Mouse (Mus musculus) CH12.LX (cell line): Measurements from ENCODE around the gene Ttc25. TPM values are rescaled to one million over a fixed set of nuclear protein-coding genes. Genes with fewer than 3 reads are reported as not detected.

Source experiments
- DNase-seq: peaks from one replicate; pipeline ENCODE4 v3.0.0-alpha.2; 2013; ENCODE audit errors: extremely low read depth
- H3K27ac ChIP-seq: 2 replicates; pipeline ENCODE4 v1.5.1; 2012; ENCODE audit warnings: low read depth, mild to moderate bottlenecking, control low read depth, moderate library complexity; ENCODE audit not compliant: insufficient read depth
- H3K27me3 ChIP-seq: replicated peaks from 2 replicates; pipeline ENCODE3; 2012; ENCODE audit warnings: inconsistent platforms
- H3K36me3 ChIP-seq, 2 experiments: replicated peaks in 1 of 2; 2 replicates each; pipeline versions ENCODE3 to v1.6.1; 2012; ENCODE audit warnings: inconsistent platforms in 1 of 2, low read length in 1 of 2, mild to moderate bottlenecking in 1 of 2, mixed read lengths in 1 of 2, moderate library complexity in 1 of 2; ENCODE audit not compliant: control insufficient read depth in 1 of 2, insufficient read depth in 1 of 2
- H3K4me1 ChIP-seq, 2 experiments: 2 replicates each; pipeline ENCODE4 v1.6.1; 2012; ENCODE audit warnings: inconsistent platforms in 1 of 2, moderate library complexity in 1 of 2; ENCODE audit not compliant: insufficient read depth in 2 of 2, control insufficient read depth in 1 of 2
- H3K4me2 ChIP-seq: 2 replicates; pipeline ENCODE4 v1.6.1; 2012; ENCODE audit warnings: low read depth, mild to moderate bottlenecking, control low read depth; ENCODE audit not compliant: poor library complexity, insufficient read depth, severe bottlenecking
- H3K4me3 ChIP-seq, 3 experiments: fragments of 150-350 bp in 1 of 3; sonication (generic) in 1 of 3; replicated peaks in 1 of 3; 2 replicates each; pipeline versions ENCODE3 to v1.5.1; 2011 to 2012; ENCODE audit warnings: low read depth in 2 of 3, low read length in 2 of 3, mild to moderate bottlenecking in 2 of 3, moderate library complexity in 2 of 3, control low read depth in 1 of 3, improper control_type of control experiment in 1 of 3, inconsistent platforms in 1 of 3, mixed read lengths in 1 of 3; ENCODE audit not compliant: poor library complexity in 1 of 3
- H3K79me2 ChIP-seq: replicated peaks from 2 replicates; pipeline ENCODE4 v1.6.1; 2012; ENCODE audit warnings: mild to moderate bottlenecking, moderate library complexity; ENCODE audit not compliant: control insufficient read depth, poor library complexity, insufficient read depth, severe bottlenecking; ENCODE audit errors: extremely low read depth
- H3K9ac ChIP-seq: 2 replicates; pipeline ENCODE4 v1.6.1; 2012; ENCODE audit warnings: low read depth, mild to moderate bottlenecking, control low read depth, moderate library complexity; ENCODE audit not compliant: insufficient read depth
- H3K9me3 ChIP-seq: replicated peaks from 2 replicates; pipeline ENCODE3; 2012; ENCODE audit warnings: low read length, inconsistent platforms, mixed read lengths
- CHD1 ChIP-seq: IDR thresholded peaks from 2 replicates; pipeline ENCODE4 v1.6.1; 2012; ENCODE audit warnings: low read depth, low read length, improper control_type of control experiment, inconsistent platforms
- CHD2 ChIP-seq: IDR thresholded peaks from 2 replicates; pipeline ENCODE4 v1.6.1; 2011; ENCODE audit warnings: low read length, improper control_type of control experiment
- CTCF ChIP-seq, 2 experiments: IDR thresholded peaks in 1 of 2; conservative IDR thresholded peaks in 1 of 2; 2 replicates each; pipeline ENCODE4 v1.5.1; 2011 to 2012; ENCODE audit warnings: low read depth in 2 of 2, low read length in 2 of 2, improper control_type of control experiment in 1 of 2, inconsistent platforms in 1 of 2, mild to moderate bottlenecking in 1 of 2, moderate library complexity in 1 of 2
- EP300 ChIP-seq: IDR thresholded peaks from 2 replicates; pipeline ENCODE4 v1.6.1; 2011; ENCODE audit warnings: low read length, improper control_type of control experiment
- IRF4 ChIP-seq: IDR thresholded peaks from 2 replicates; pipeline ENCODE4 v1.6.1; 2014; ENCODE audit warnings: low read depth, mild to moderate bottlenecking, inconsistent platforms, low read length, improper control_type of control experiment
- MAX ChIP-seq: IDR thresholded peaks from 2 replicates; pipeline ENCODE4 v1.6.1; 2011; ENCODE audit warnings: low read length, improper control_type of control experiment
- MXI1 ChIP-seq: IDR thresholded peaks from 2 replicates; pipeline ENCODE4 v1.6.1; 2011; ENCODE audit warnings: mild to moderate bottlenecking, low read depth, low read length, improper control_type of control experiment
- MYC ChIP-seq: IDR thresholded peaks from 2 replicates; pipeline ENCODE4 v1.6.1; 2011; ENCODE audit warnings: low read depth, mild to moderate bottlenecking, improper control_type of control experiment, low read length
- NRF1 ChIP-seq: IDR thresholded peaks from 2 replicates; pipeline ENCODE4 v1.6.1; 2014; ENCODE audit warnings: low read depth, mild to moderate bottlenecking, inconsistent platforms, low read length, improper control_type of control experiment, moderate library complexity
- PAX5 ChIP-seq: IDR thresholded peaks from 2 replicates; pipeline ENCODE4 v1.6.1; 2012; ENCODE audit warnings: low read length, inconsistent platforms, mixed read lengths
- POLR2A ChIP-seq: IDR thresholded peaks from 2 replicates; pipeline ENCODE4 v1.6.1; 2011; ENCODE audit warnings: low read depth, mild to moderate bottlenecking, improper control_type of control experiment, low read length
- RAD21 ChIP-seq: IDR thresholded peaks from 2 replicates; pipeline ENCODE4 v1.6.1; 2011; ENCODE audit warnings: low read depth, mild to moderate bottlenecking, low read length, improper control_type of control experiment, moderate library complexity
- RCOR1 ChIP-seq: conservative IDR thresholded peaks from 2 replicates; pipeline ENCODE4 v1.6.1; 2012; ENCODE audit warnings: low read depth, mild to moderate bottlenecking, inconsistent platforms, low read length, improper control_type of control experiment
- SMC3 ChIP-seq: IDR thresholded peaks from 2 replicates; pipeline ENCODE4 v1.6.1; 2011; ENCODE audit warnings: low read depth, low read length, improper control_type of control experiment
- UBTF ChIP-seq: IDR thresholded peaks from 2 replicates; pipeline ENCODE4 v1.6.1; 2012; ENCODE audit warnings: low read depth, mild to moderate bottlenecking, inconsistent platforms, low read length, improper control_type of control experiment, moderate library complexity
- ZMIZ1 ChIP-seq: IDR thresholded peaks from 2 replicates; pipeline ENCODE4 v1.6.1; 2012; ENCODE audit warnings: low read depth, mild to moderate bottlenecking, inconsistent platforms, low read length, improper control_type of control experiment
- dilution Hi-C: fragments of 300-500 bp; cut with MboI; formaldehyde crosslinking; loops from 2 replicates; pipeline ENCODE4 v1.14.3; 2020; ENCODE audit warnings: low sequenced_read_pairs; ENCODE audit not compliant: extremely low pct_unique_long_range_greater_than_20kb, extremely low pct_ligation_motif_present
- in situ Hi-C: fragments of 300-500 bp; cut with MboI; formaldehyde crosslinking; loops from 3 replicates; pipeline ENCODE4 v1.14.3; 2019; ENCODE audit warnings: low sequenced_read_pairs, low pct_ligation_motif_present, low pct_unique_long_range_greater_than_20kb, mixed read lengths
- polyA plus RNA-seq: library from polyadenylated mRNA; unstranded; fragments of >175 nt; gene quantifications from 2 replicates; pipeline ENCODE4 v1.2.1, GENCODE M21; 2012; ENCODE audit warnings: low read depth; ENCODE audit not compliant: insufficient read length
- total RNA-seq, 2 experiments: library from RNA; depleted of rRNA; stranded (reverse); fragments of 300-350 nt in 1 of 2; fragments of >200 nt in 1 of 2; gene quantifications; 2 replicates each; pipeline ENCODE4 v1.2.3; 2012 to 2014

The Ttc25 gene
- total and polyA plus RNA-seq, 3 experiments, result 0.51 to 12.8 (median 1.3) TPM

- 0 out of 2 replicates have a peak, but pooled peaks have one; percentile 13 for TF ChIP-seq CHD1
- no peak for TF ChIP-seq CHD2
- no peak for TF ChIP-seq ZMIZ1
- DNase-seq, result peak; percentile 41
- peak overlapping the region; percentile 83 for H3K4me2 ChIP-seq
- dilution Hi-C loops, result no loop called here
- H3K9ac ChIP-seq, result peak overlapping the region; percentile 89
- H3K4me3 ChIP-seq, result peak overlapping the region; percentile 77 to 82 (median 78)
- H3K9me3 ChIP-seq, result no peaks in the 10 kb centered on the region
- in situ Hi-C loops, result loop anchor here (5.0 kb wide), 1 partner anchor 32 kb away; no protein-coding TSS in a partner anchor
- peaks cover 7 to 42% of the 10 kb centered on the region in 2 experiments for H3K4me1 ChIP-seq
- H3K36me3 ChIP-seq, result peaks cover 35 to 50% of the 10 kb centered on the region in 2 experiments
- H3K79me2 ChIP-seq, result peaks cover 41% of the 10 kb centered on the region
- H3K27ac ChIP-seq, result peak overlapping the region; percentile 76
- H3K27me3 ChIP-seq, result no peaks in the 10 kb centered on the region
These were observed 20.3 kb upstream of the Ttc25 start for GRCm38 (mm10) chr11:100524987-100525630.

GRCm38 (mm10) chr11:100526052-100526816 is 19.2 kb upstream of the Ttc25 start:
- dilution Hi-C loops (no loop called here), in situ Hi-C loops (no loop called here)
- TF ChIP-seq EP300, result 0 out of 2 replicates have a peak, but pooled peaks have one; percentile 20
- TF ChIP-seq MAX, result peak; percentile 59; the same call in 1 of the 2 replicates
- TF ChIP-seq ZMIZ1, result no peak
- TF ChIP-seq MXI1, result peak; percentile 54
- peak overlapping the region; percentile 89 for H3K9ac ChIP-seq
- H3K4me3 ChIP-seq, result peak overlapping the region; percentile 77 to 82 (median 78)
- peaks cover 24 to 39% of the 10 kb centered on the region in 2 experiments for H3K36me3 ChIP-seq
- no peak overlapping the region for H3K27ac ChIP-seq
- H3K4me2 ChIP-seq, result peak overlapping the region; percentile 83
- H3K79me2 ChIP-seq, result peaks cover 37% of the 10 kb centered on the region
- no peaks in the 10 kb centered on the region for H3K27me3 ChIP-seq
- no peaks in the 10 kb centered on the region for H3K9me3 ChIP-seq
- H3K4me1 ChIP-seq, result peaks cover 9 to 46% of the 10 kb centered on the region in 2 experiments
- no peak for DNase-seq

- in situ Hi-C loops, result no loop called here
These were observed 18.3 kb upstream of the Ttc25 start for GRCm38 (mm10) chr11:100527066-100527457.

More at GRCm38 (mm10) chr11:100527066-100527457, 18.3 kb upstream of the Ttc25 start:
- no peak for TF ChIP-seq NRF1
- TF ChIP-seq MYC, result 0 out of 2 replicates have a peak, but pooled peaks have one; percentile 39
- no peak for TF ChIP-seq POLR2A
- TF ChIP-seq MXI1, result no peak; the same call in none of the 2 replicates
- TF ChIP-seq SMC3, result 0 out of 2 replicates have a peak, but pooled peaks have one; percentile 15
- no peak for TF ChIP-seq RCOR1
- no peak for TF ChIP-seq IRF4
- peak in 1 of 2 experiments; percentile 50; a peak in 2 of 4 replicates for TF ChIP-seq CTCF (conservative IDR thresholded peaks at IDR 0.05 in 1 of 2, IDR thresholded peaks at IDR 0.05 in 1 of 2; ENCODE audit: low read depth in 2 of 2, low read length in 2 of 2)
- TF ChIP-seq MAX, result peak; percentile 13; the same call in 1 of the 2 replicates
- TF ChIP-seq PAX5, result no peak
- peak; percentile 0 for TF ChIP-seq RAD21
- TF ChIP-seq UBTF, result peak; percentile 93
- Histone ChIP-seq H3K79me2 (peaks cover 37% of the 10 kb centered on the region), H3K4me3 (peak overlapping the region; percentile 77 to 82 (median 78)), H3K27me3 (no peaks in the 10 kb centered on the region), H3K36me3 (peaks cover 15 to 30% of the 10 kb centered on the region in 2 experiments), H3K4me2 (peak overlapping the region; percentile 83), H3K27ac (peak overlapping the region; percentile 27), H3K4me1 (peaks cover 10 to 46% of the 10 kb centered on the region in 2 experiments), H3K9me3 (no peaks in the 10 kb centered on the region), H3K9ac (peak overlapping the region; percentile 89)
- dilution Hi-C loops, result no loop called here
- peak; percentile 53 for DNase-seq
